Mouse (Mus musculus): ENCODE measurements at regions not wholly inside any gene's neighbourhood (a gene's known extent, or its start where the extent isn't known, plus 50 kb on each side); places are given as distances from the start of the nearest gene placed in this dataset. TPM values are rescaled to one million over a fixed set of nuclear protein-coding genes. Genes with fewer than 3 reads are reported as not detected.

- Histone ChIP-seq H3K9ac (replicated peaks; ENCODE audit: low read length, poor library complexity, severe bottlenecking) (no peak overlapping the region), H3K36me3 (ENCODE audit: insufficient read depth, low read length) (no peaks in the 10 kb centered on the region), H3K4me1 (ENCODE audit: insufficient read depth, low read length) (no peaks in the 10 kb centered on the region), H3K4me2 (ENCODE audit: low read depth, low read length, poor library complexity, severe bottlenecking) (no peak overlapping the region), H3K4me3 (ENCODE audit: low read depth, low read length) (no peak overlapping the region), H3K27me3 (ENCODE audit: insufficient read depth, low read length) (no peaks in the 10 kb centered on the region), H3K9me3 (ENCODE audit: low read length) (no peaks in the 10 kb centered on the region), H3K27ac (ENCODE audit: low read depth, low read length) (no peak overlapping the region)
- ATAC-seq (ENCODE audit: low FRiP score) (no peak), DNase-seq (ENCODE audit: low spot score) (peak; percentile 23)
- 63% methylated on average over 2 of the region's 2 CpGs for WGBS
- TF ChIP-seq CTCF (IDR thresholded peaks at IDR 0.05), result no peak
Measured at GRCm38 (mm10) chr3:115467850-115468249, 247.0 kb downstream of the S1pr1 start.

DNA sequence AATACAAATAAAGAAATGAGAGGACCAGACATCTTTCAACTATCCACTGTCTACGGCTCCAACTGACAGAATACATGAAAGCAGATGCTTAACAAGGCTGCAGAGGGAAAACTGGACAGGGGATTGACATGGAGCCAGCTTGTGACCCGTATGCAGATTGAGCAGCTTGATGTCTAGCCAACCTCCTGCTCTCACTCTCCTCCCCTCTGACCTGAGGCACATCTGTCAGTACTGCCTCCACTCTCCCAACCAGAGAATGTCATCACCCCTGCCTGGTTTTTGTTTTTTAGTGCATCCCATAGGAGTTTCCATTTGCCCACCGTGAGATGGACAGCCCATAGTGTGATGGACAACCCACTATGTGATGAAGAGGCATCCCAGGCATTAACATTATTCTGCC is 252.2 kb downstream of the S1pr1 start:
- Histone ChIP-seq H3K9ac (replicated peaks; ENCODE audit: low read length, poor library complexity, severe bottlenecking) (no peak overlapping the region), H3K27me3 (ENCODE audit: insufficient read depth, low read length) (no peaks in the 10 kb centered on the region), H3K4me1 (ENCODE audit: insufficient read depth, low read length) (no peaks in the 10 kb centered on the region), H3K4me2 (ENCODE audit: low read depth, low read length, poor library complexity, severe bottlenecking) (no peak overlapping the region), H3K9me3 (ENCODE audit: low read length) (no peaks in the 10 kb centered on the region), H3K4me3 (ENCODE audit: low read depth, low read length) (no peak overlapping the region), H3K36me3 (ENCODE audit: insufficient read depth, low read length) (no peaks in the 10 kb centered on the region), H3K27ac (ENCODE audit: low read depth, low read length) (no peak overlapping the region)
- ATAC-seq (ENCODE audit: low FRiP score) (no peak), DNase-seq (ENCODE audit: low spot score) (peak; percentile 7)
- TF ChIP-seq CTCF (IDR thresholded peaks at IDR 0.05), result no peak
- WGBS, result 78% methylated on average over 3 of the region's 3 CpGs

Small RNAs in the stretch of these regions (microRNA-seq; reads per million reads assigned to microRNA genes)
- gene Gm25347 (ENCODE audit: borderline number of aligned reads), result not detected

Data from midbrain, postnatal 0 days (tissue).